Mouse (Mus musculus) liver, embryonic 15.5 days (tissue): ENCODE results near the gene Tmed10. TPM values are rescaled to one million over a fixed set of nuclear protein-coding genes. Genes with fewer than 3 reads are reported as not detected.

ENCODE experiments used
- ATAC-seq: fragments of 200-750 bp; cut with Nextera tagmentation; 2 replicates; pipeline ENCODE4 v1.8.0; 2017; ENCODE audit warnings: moderate number of reproducible peaks, mild to moderate bottlenecking, moderate library complexity; ENCODE audit not compliant: insufficient read depth
- H3K27ac ChIP-seq: fragments of 300-500 bp; sonication (generic); replicated peaks from 2 replicates; pipeline ENCODE4 v1.5.1; 2015; ENCODE audit warnings: mild to moderate bottlenecking, inconsistent platforms
- H3K27me3 ChIP-seq: fragments of 300-500 bp; sonication (generic); 2 replicates; pipeline ENCODE4 v1.6.1; 2015; ENCODE audit warnings: mild to moderate bottlenecking, inconsistent platforms
- H3K36me3 ChIP-seq: fragments of 300-500 bp; sonication (generic); replicated peaks from 2 replicates; pipeline ENCODE4 v1.6.1; 2015; ENCODE audit warnings: moderate library complexity, mild to moderate bottlenecking, inconsistent platforms
- H3K4me1 ChIP-seq: fragments of 300-500 bp; sonication (generic); replicated peaks from 2 replicates; pipeline ENCODE4 v1.6.1; 2015; ENCODE audit warnings: inconsistent platforms
- H3K4me2 ChIP-seq: fragments of 300-500 bp; sonication (generic); 2 replicates; pipeline ENCODE4 v1.6.1; 2015; ENCODE audit warnings: moderate library complexity, mild to moderate bottlenecking, inconsistent platforms
- H3K4me3 ChIP-seq: fragments of 300-500 bp; sonication (generic); replicated peaks from 2 replicates; pipeline ENCODE4 v1.5.1; 2015; ENCODE audit warnings: mild to moderate bottlenecking, inconsistent platforms
- H3K9ac ChIP-seq: fragments of 300-500 bp; sonication (generic); 2 replicates; pipeline ENCODE4 v1.6.1; 2015; ENCODE audit warnings: moderate library complexity, mild to moderate bottlenecking, inconsistent platforms
- H3K9me3 ChIP-seq: fragments of 300-500 bp; sonication (generic); replicated peaks from 2 replicates; pipeline ENCODE4 v1.6.1; 2016; ENCODE audit warnings: inconsistent platforms
- WGBS: fragments of 180-500 bp; shearing (Covaris S2); methylation state at CpG from one replicate; pipeline ENCODE4 v1.1.7; 2015; ENCODE audit warnings: mixed read lengths; ENCODE audit not compliant: insufficient replicate concordance; 5-methylcytosine and 5-hydroxymethylcytosine counted together
- polyA plus RNA-seq: library from polyadenylated mRNA; unstranded; fragments of >200 nt; fragmentation: Nextera tagmentation; extraction: Ambion mirVana; gene quantifications from 2 replicates; pipeline ENCODE4 v1.2.1, GENCODE M21; 2015

Tmed10 gene
- polyA plus RNA-seq, 1 experiment from 2014 or later, result 163 TPM

- WGBS, result 1% methylated on average over 53 of the region's 53 CpGs
- peaks cover 54% of the 10 kb centered on the region for H3K4me1 ChIP-seq
Observed at GRCm38 (mm10) chr12:85373591-85374560, 771 bp downstream of the Tmed10 start.

DNA sequence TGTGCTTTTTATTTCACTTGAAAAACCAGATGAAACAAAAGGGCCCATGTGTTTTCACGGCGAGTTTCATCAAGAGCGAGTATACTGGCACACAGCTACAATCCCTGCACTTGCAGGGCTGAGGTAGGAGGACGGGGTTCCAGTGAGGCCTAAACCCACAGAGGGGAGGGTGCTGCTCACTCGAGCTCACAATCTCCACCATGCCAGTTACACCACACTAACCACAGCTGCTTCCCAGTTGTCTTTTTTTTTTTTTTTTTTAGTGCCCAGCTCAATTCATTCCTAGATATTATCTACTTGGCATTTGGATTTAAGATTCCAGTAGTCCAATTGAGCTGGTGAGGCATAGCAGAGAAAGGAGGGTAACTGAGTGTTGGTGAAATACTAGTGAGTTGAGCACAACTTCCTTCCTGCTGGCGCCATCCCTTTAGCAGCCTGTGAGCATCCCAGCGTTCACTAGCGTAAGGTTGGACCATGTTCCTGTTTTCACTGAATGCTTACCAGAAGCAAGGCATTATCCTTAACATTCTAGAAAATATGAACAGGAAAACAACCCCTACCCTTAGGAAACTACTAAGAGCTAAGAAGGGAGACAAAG, 2.5 kb downstream of the Tmed10 start:
- peak overlapping the region; percentile 67 for H3K27ac ChIP-seq
- H3K27me3 ChIP-seq, result no peaks in the 10 kb centered on the region
- H3K4me1 ChIP-seq, result peaks cover 66% of the 10 kb centered on the region

More at GRCm38 (mm10) chr12:85373591-85374560, 771 bp downstream of the Tmed10 start:
- H3K4me2 ChIP-seq, result peak overlapping the region; percentile 72
- H3K4me3 ChIP-seq, result peak overlapping the region; percentile 81
- no peaks in the 10 kb centered on the region for H3K27me3 ChIP-seq
- ATAC-seq, result peak; percentile 91
- H3K36me3 ChIP-seq, result no peaks in the 10 kb centered on the region
- no peaks in the 10 kb centered on the region for H3K9me3 ChIP-seq
- H3K9ac ChIP-seq, result peak overlapping the region; percentile 81
- peak overlapping the region; percentile 92 for H3K27ac ChIP-seq

DNA sequence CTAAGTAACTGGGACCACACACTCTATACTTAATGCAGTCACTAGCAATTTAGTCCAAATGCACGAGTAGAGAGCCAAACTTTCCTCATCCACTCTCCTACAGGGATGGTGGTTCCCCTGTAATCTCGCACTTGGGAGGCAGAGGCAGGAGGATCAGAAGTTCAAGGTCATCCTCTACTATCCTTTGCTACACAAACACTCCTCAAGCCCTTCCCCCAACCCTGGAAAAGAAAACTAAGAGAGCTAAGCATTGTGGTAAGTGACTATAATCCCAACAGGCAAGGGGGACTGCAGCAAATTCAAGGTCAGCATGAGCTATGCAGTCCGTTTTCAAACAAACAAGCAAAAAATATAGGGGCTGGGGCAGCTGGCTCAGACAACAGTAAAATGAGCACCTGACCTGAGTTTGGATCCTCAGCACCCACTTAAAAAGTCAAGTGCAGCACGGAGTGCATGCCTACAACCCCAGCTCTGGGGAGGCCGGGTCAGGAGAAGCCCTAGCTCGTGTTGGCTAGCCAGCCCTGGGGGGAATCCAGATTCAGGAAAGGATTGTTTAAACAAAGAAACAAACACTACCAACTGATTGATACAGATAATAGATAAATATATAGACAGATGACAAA, 6.1 kb downstream of the Tmed10 start:
- Histone ChIP-seq H3K4me3 (no peak overlapping the region), H3K36me3 (peaks cover 8% of the 10 kb centered on the region; the same call in 1 of the 2 replicates), H3K27me3 (no peaks in the 10 kb centered on the region), H3K4me2 (no peak overlapping the region), H3K9me3 (no peaks in the 10 kb centered on the region), H3K4me1 (peaks cover 74% of the 10 kb centered on the region), H3K27ac (no peak overlapping the region), H3K9ac (no peak overlapping the region)
- 60% methylated on average over 6 of the region's 6 CpGs for WGBS
- no peak for ATAC-seq

More for the DNA sequence above, 2.5 kb downstream of the Tmed10 start:
- H3K9me3 ChIP-seq, result no peaks in the 10 kb centered on the region
- ATAC-seq, result no peak
- H3K36me3 ChIP-seq, result no peaks in the 10 kb centered on the region
- WGBS, result 25% methylated on average over 8 of the region's 8 CpGs
- H3K9ac ChIP-seq, result 0 out of 2 replicates have a peak overlapping the region, but pooled peaks have one; percentile 18
- peak overlapping the region; percentile 8; the same call in 1 of the 2 replicates for H3K4me3 ChIP-seq
- H3K4me2 ChIP-seq, result peak overlapping the region; percentile 72

GRCm38 (mm10) chr12:85366271-85366670, 8.4 kb downstream of the Tmed10 start:
- no peak for ATAC-seq
- no peak overlapping the region for H3K4me3 ChIP-seq
- H3K9ac ChIP-seq, result no peak overlapping the region
- H3K4me1 ChIP-seq, result peaks cover 58% of the 10 kb centered on the region
- H3K36me3 ChIP-seq, result peaks cover 16% of the 10 kb centered on the region; the same call in 1 of the 2 replicates
- H3K4me2 ChIP-seq, result no peak overlapping the region
- H3K27ac ChIP-seq, result no peak overlapping the region
- WGBS, result 77% methylated on average over 3 of the region's 3 CpGs
- no peaks in the 10 kb centered on the region for H3K27me3 ChIP-seq
- H3K9me3 ChIP-seq, result no peaks in the 10 kb centered on the region

- no peak overlapping the region for H3K4me2 ChIP-seq
- H3K27me3 ChIP-seq, result no peaks in the 10 kb centered on the region
- no peaks in the 10 kb centered on the region for H3K9me3 ChIP-seq
- H3K4me3 ChIP-seq, result no peak overlapping the region
- no peak for ATAC-seq
- peaks cover 26% of the 10 kb centered on the region; the same call in 1 of the 2 replicates for H3K4me1 ChIP-seq
- peaks cover 16% of the 10 kb centered on the region; the same call in 1 of the 2 replicates for H3K36me3 ChIP-seq
- H3K27ac ChIP-seq, result no peak overlapping the region
- no peak overlapping the region for H3K9ac ChIP-seq
- 56% methylated on average over 4 of the region's 4 CpGs for WGBS
Observed at GRCm38 (mm10) chr12:85362510-85362909, 12.1 kb downstream of the Tmed10 start.

GRCm38 (mm10) chr12:85361580-85361979, 13.1 kb downstream of the Tmed10 start:
- peaks cover 16% of the 10 kb centered on the region; the same call in 1 of the 2 replicates for H3K36me3 ChIP-seq
- no peak overlapping the region for H3K4me3 ChIP-seq
- no peaks in the 10 kb centered on the region for H3K9me3 ChIP-seq
- no peak for ATAC-seq
- H3K27me3 ChIP-seq, result no peaks in the 10 kb centered on the region
- H3K4me1 ChIP-seq, result peaks cover 22% of the 10 kb centered on the region; the same call in 1 of the 2 replicates
- no peak overlapping the region for H3K4me2 ChIP-seq
- H3K9ac ChIP-seq, result no peak overlapping the region
- H3K27ac ChIP-seq, result no peak overlapping the region

DNA sequence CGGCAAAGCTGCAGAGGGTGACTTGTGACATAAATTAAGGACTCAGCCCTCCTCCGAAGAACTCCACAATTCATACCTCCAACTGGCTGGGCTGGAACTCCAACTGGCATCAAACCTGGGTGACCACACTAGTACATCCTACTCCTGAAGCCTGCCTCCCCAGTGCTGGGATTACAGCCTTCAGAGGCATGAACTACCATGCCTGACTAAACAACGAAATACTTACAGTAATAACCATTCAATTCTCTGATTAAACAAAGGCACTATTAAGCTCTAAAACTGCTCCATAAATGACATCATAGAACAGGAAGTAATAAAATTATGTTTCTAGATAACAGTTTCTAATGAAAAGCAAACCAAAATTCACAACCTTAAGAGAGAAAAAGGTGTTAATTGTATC, 13.5 kb downstream of the Tmed10 start:
- Histone ChIP-seq H3K36me3 (peaks cover 16% of the 10 kb centered on the region; the same call in 1 of the 2 replicates), H3K4me2 (no peak overlapping the region), H3K4me1 (peaks cover 20% of the 10 kb centered on the region; the same call in 1 of the 2 replicates), H3K9ac (no peak overlapping the region), H3K9me3 (no peaks in the 10 kb centered on the region), H3K27ac (no peak overlapping the region), H3K4me3 (no peak overlapping the region), H3K27me3 (no peaks in the 10 kb centered on the region)
- no peak for ATAC-seq
- 87% methylated on average over 3 of the region's 3 CpGs for WGBS

DNA sequence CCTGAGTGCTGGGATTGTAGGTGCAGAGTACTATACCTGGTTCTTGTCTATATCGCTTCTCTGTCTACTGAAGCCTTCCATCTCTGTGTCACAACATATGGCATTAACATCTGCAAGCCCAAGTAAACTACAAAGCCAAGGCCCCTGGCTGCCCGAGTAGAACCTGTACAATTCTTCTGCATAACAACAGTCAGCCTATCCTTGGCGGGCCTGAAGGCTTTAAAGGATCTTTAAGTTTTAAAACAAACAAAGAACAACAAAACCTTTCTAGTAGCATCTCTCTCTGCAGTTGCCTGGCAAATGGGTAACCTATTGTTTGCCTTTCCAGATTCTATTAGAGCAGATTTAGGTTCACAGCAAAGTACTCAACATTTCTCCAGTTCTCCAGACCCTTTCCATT, 20.6 kb downstream of the Tmed10 start:
- no peak overlapping the region for H3K9ac ChIP-seq
- H3K9me3 ChIP-seq, result no peaks in the 10 kb centered on the region
- no peak overlapping the region for H3K27ac ChIP-seq
- WGBS, result 73% methylated on average over 3 of the region's 3 CpGs
- peaks cover 37% of the 10 kb centered on the region for H3K36me3 ChIP-seq
- H3K27me3 ChIP-seq, result no peaks in the 10 kb centered on the region
- no peak for ATAC-seq
- no peak overlapping the region for H3K4me3 ChIP-seq
- H3K4me2 ChIP-seq, result no peak overlapping the region
- no peaks in the 10 kb centered on the region for H3K4me1 ChIP-seq

GRCm38 (mm10) chr12:85350407-85351232, 24.0 kb downstream of the Tmed10 start:
- Histone ChIP-seq H3K27ac (no peak overlapping the region), H3K27me3 (no peaks in the 10 kb centered on the region), H3K36me3 (peaks cover 51% of the 10 kb centered on the region), H3K4me2 (no peak overlapping the region), H3K9ac (no peak overlapping the region), H3K9me3 (no peaks in the 10 kb centered on the region), H3K4me1 (peaks cover 12% of the 10 kb centered on the region; the same call in 1 of the 2 replicates), H3K4me3 (no peak overlapping the region)
- no peak for ATAC-seq
- WGBS, result 68% methylated on average over 10 of the region's 10 CpGs

GRCm38 (mm10) chr12:85348338-85348737, 26.3 kb downstream of the Tmed10 start:
- WGBS, result 70% methylated on average over 6 of the region's 6 CpGs
- peaks cover 54% of the 10 kb centered on the region for H3K36me3 ChIP-seq
- H3K27me3 ChIP-seq, result no peaks in the 10 kb centered on the region
- H3K27ac ChIP-seq, result 0 out of 2 replicates have a peak overlapping the region, but pooled peaks have one; percentile 6
- no peak overlapping the region for H3K9ac ChIP-seq
- peaks cover 12% of the 10 kb centered on the region; the same call in 1 of the 2 replicates for H3K4me1 ChIP-seq
- no peak overlapping the region for H3K4me2 ChIP-seq
- no peaks in the 10 kb centered on the region for H3K9me3 ChIP-seq
- H3K4me3 ChIP-seq, result no peak overlapping the region
- ATAC-seq, result no peak
